Mouse (Mus musculus): ENCODE measurements around the gene Mtif3. TPM values are rescaled to one million over a fixed set of nuclear protein-coding genes. Genes with fewer than 3 reads are reported as not detected.
"Not testable (repeated sequence)": the region's sequence is repeated elsewhere in the genome, so short reads cannot be mapped to it uniquely, and the experiment has no call there.

Mtif3 gene
- polyA plus RNA-seq, 1 experiment from 2014 or later, result 23.4 TPM

DNA sequence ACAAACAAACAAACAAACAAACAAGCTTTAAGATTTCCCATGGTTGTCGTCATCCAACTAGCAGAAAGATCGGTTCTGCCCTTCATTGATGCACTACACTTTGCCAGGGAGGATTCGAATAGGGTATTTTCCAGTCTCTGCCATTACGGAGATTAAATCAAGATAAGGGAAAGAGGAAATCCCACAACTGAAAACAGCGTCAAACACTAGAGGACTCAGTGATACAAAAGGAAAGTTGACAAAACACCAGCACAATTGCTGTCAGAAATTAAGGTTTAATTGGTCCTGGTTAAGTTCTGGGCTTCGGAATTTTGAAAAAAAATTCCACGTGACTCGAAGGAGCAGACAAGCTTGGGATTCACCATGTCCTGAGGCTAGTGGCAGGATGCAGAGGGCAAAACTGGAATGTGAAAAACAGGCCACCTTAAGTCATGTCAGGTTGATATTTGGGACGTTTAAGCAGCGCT, 15.5 kb downstream of the Mtif3 start:
- 26% methylated on average over 10 of the region's 10 CpGs for WGBS
- Histone ChIP-seq H3K4me3 (peak overlapping the region; percentile 82), H3K4me2 (peak overlapping the region; percentile 96), H3K4me1 (peaks cover 19% of the 10 kb centered on the region), H3K27ac (peak overlapping the region; percentile 77), H3K27me3 (peaks cover 4% of the 10 kb centered on the region; the same call in 1 of the 2 replicates), H3K9ac (peak overlapping the region; percentile 84), H3K9me3 (replicated peaks) (peaks cover 5% of the 10 kb centered on the region), H3K36me3 (ENCODE audit: poor library complexity, severe bottlenecking) (peaks cover 28% of the 10 kb centered on the region)
- ATAC-seq, result peak; percentile 11; the same call in 1 of the 2 replicates

DNA sequence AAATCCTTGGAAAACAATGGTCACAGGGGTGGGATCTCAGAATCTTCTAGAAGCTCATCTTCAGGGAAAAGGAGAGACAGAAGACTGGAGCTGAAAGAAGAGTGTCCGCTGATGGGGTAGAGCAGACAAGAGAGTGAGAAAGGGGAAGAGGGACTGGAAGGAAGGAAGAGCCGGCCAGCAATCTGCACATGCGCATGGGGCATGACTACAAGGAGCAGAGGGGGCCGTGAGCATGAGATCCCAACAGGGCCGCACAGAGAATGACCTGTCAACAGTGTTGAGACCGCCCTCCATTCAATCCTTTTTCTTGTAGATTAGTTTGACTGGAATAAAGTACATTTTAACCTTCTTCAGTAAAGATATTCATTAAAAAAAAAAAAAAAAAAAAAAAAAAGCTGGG, 16.1 kb downstream of the Mtif3 start:
- 92% methylated on average over 6 of the region's 6 CpGs for WGBS
- no peak for ATAC-seq
- Histone ChIP-seq H3K9ac (no peak overlapping the region), H3K4me3 (no peak overlapping the region), H3K4me2 (no peak overlapping the region), H3K36me3 (ENCODE audit: poor library complexity, severe bottlenecking) (peaks cover 22% of the 10 kb centered on the region), H3K9me3 (replicated peaks) (peaks cover 5% of the 10 kb centered on the region), H3K27me3 (peaks cover 4% of the 10 kb centered on the region; the same call in 1 of the 2 replicates), H3K27ac (no peak overlapping the region), H3K4me1 (peaks cover 19% of the 10 kb centered on the region)

DNA sequence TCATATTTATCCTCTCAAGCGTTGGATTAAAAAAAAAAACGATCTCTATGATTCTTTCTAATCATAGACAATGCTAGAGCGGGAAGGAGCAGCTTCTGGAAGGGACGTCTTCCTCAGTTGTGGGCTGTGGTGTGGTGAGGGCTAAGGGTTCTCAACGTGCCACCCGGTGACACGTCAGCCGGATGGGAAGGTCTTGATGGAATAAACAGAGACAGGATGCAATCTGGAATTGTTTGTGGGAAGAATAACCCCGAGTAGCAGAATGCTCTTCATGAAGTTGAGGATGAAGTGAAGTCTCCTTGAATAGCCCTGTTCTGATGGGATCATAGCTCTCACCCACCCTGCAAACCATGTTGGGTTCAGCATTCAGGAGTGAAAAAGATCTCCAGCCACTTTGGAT, 16.9 kb downstream of the Mtif3 start:
- peaks cover 19% of the 10 kb centered on the region for H3K4me1 ChIP-seq
- no peak overlapping the region for H3K9ac ChIP-seq
- WGBS, result 90% methylated on average over 9 of the region's 9 CpGs
- H3K4me3 ChIP-seq, result no peak overlapping the region
- H3K27me3 ChIP-seq, result peaks cover 4% of the 10 kb centered on the region; the same call in 1 of the 2 replicates
- no peak for ATAC-seq
- H3K36me3 ChIP-seq (ENCODE audit: poor library complexity, severe bottlenecking), result peaks cover 14% of the 10 kb centered on the region
- H3K27ac ChIP-seq, result no peak overlapping the region
- no peak overlapping the region for H3K4me2 ChIP-seq
- H3K9me3 ChIP-seq (replicated peaks), result peaks cover 5% of the 10 kb centered on the region

DNA sequence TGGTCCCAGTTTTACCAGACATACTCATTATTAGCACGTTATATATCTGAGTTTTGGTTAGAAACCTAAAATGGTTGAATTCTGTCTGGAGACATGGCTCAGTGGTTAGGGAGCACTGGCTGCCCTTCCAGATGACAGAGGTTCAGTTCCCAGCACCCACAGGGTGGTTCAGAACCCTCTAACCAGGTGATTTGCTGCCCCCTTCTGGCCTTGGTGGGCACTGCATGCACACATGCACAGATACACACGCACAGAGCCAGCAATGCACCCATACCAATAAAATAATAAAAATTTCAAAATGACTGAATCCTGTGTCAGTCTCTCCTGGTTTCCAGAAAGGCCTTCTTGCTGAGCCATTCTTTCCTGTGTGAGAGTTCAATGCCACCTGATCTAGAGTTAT, 19.0 kb downstream of the Mtif3 start:
- Histone ChIP-seq H3K36me3 (ENCODE audit: poor library complexity, severe bottlenecking) (no peaks in the 10 kb centered on the region), H3K4me2 (no peak overlapping the region), H3K9me3 (replicated peaks) (peaks cover 5% of the 10 kb centered on the region), H3K27ac (no peak overlapping the region), H3K9ac (no peak overlapping the region), H3K27me3 (peaks cover 4% of the 10 kb centered on the region; the same call in 1 of the 2 replicates), H3K4me3 (no peak overlapping the region), H3K4me1 (peaks cover 12% of the 10 kb centered on the region)
- no peak for ATAC-seq
- WGBS, result 100% methylated on average over 2 of the region's 2 CpGs

DNA sequence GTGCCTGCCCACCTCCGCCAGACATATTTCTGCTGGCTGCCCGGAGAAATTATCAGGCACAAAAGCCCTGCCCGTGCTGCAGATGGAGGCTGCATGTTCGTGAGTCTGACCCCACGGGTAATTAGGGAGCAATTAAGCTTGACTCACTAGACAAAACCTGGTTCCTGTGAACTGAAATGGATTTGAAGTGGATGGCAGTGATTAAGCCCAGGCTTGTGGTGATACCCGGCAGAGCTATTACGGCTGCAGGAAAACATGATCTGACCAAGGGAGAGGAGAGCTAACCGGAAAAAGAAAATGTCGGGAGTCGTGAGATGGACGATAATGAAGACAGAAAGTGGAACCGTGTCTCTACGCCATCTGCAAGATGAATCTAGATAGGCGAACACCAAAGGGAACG, 20.6 kb downstream of the Mtif3 start:
- Histone ChIP-seq H3K27me3 (peaks cover 4% of the 10 kb centered on the region; the same call in 1 of the 2 replicates), H3K4me3 (no peak overlapping the region), H3K27ac (no peak overlapping the region), H3K36me3 (ENCODE audit: poor library complexity, severe bottlenecking) (no peaks in the 10 kb centered on the region), H3K9ac (no peak overlapping the region), H3K9me3 (replicated peaks) (peaks cover 10% of the 10 kb centered on the region), H3K4me1 (0 out of 2 replicates have a peak, but pooled peaks cover 1% of the 10 kb centered on the region), H3K4me2 (no peak overlapping the region)
- WGBS, result 74% methylated on average over 15 of the region's 15 CpGs
- no peak for ATAC-seq

DNA sequence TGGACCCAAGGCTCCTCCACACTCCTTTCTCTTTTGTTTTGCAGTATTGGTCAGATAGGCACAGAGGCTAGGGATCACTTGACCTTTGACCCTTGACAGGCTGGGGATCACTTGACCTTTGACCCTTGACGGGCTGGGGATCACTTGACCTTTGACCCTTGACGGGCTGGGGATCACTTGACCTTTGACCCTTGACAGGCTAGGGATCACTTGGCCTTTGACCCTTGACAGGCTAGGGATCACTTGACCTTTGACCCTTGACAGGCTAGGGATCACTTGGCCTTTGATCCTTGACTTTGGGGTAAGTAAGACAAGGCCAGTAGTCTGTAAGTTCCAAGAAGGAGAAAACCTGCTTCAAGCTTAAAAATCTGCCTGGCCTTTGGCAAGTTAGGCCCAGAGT, 21.7 kb downstream of the Mtif3 start:
- not testable (repeated sequence) for H3K36me3 ChIP-seq (ENCODE audit: poor library complexity, severe bottlenecking); H3K27me3 ChIP-seq; H3K27ac ChIP-seq; H3K4me1 ChIP-seq; H3K9ac ChIP-seq; H3K4me3 ChIP-seq; H3K4me2 ChIP-seq; ATAC-seq
- H3K9me3 ChIP-seq (replicated peaks), result peaks cover 10% of the 10 kb centered on the region
- WGBS, result 67% methylated on average over 2 of the region's 2 CpGs

DNA sequence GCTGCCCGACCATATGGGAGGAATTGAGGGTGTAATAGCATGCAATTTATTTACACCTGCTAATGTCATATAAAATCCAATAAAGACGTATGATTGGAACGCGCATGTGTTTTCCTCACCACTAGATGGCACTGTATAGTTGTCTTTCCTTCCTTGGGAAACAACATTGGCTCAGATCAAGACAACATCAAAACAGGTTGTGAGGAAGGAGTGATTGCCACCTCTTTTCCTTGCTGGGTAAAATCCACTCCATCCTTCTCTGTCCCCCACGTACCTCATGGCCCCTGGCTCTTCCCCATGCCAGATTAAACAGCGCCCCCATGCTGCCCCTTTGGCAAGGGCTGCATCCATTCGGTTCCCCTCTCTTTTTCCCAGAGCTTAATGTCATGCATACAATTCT, 23.4 kb downstream of the Mtif3 start:
- Histone ChIP-seq H3K27me3 (no peaks in the 10 kb centered on the region), H3K4me2 (no peak overlapping the region), H3K9me3 (replicated peaks) (peaks cover 10% of the 10 kb centered on the region), H3K27ac (no peak overlapping the region), H3K9ac (no peak overlapping the region), H3K4me1 (no peaks in the 10 kb centered on the region), H3K4me3 (no peak overlapping the region), H3K36me3 (ENCODE audit: poor library complexity, severe bottlenecking) (no peaks in the 10 kb centered on the region)
- WGBS, result 24% methylated on average over 7 of the region's 7 CpGs
- ATAC-seq, result peak; percentile 57; the same call in 1 of the 2 replicates

DNA sequence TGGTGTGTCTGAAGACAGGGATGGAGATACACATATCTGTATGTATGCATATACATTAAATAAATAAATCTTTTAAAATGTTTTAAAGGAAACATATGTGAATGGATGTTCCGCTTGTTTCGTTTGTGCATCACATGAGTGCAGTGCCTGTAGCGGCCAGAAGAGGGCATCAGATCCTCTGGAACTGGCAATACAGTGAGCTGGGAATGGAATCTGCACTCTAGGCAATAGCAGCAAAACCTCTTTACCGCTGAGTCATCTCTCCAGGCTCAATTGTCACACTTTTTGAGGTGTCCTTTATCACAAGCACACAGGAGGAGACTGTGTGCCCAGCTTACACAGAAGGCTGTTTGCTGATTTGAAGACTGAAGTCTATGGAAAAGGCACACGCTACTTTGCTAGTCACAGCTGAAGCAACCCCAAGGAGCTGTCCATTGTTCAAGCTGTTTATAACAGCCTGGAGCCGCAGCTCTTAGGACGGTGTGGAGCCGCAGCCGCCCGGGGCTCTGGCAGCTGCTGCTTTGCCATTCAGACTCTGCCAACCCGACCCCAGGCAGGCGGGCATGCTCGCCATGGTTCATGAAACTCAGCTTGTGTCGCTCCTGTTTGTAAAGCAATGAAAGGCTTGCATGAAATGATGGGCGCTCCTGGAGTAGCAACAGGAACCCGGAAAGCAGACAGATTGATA, 24.3 kb downstream of the Mtif3 start:
- H3K9me3 ChIP-seq (replicated peaks), result 0 out of 2 replicates have a peak, but pooled peaks cover 5% of the 10 kb centered on the region
- no peaks in the 10 kb centered on the region for H3K27me3 ChIP-seq
- peak; percentile 85 for ATAC-seq
- no peak overlapping the region for H3K4me3 ChIP-seq
- no peaks in the 10 kb centered on the region for H3K4me1 ChIP-seq
- 74% methylated on average over 16 of the region's 16 CpGs for WGBS
- no peaks in the 10 kb centered on the region for H3K36me3 ChIP-seq (ENCODE audit: poor library complexity, severe bottlenecking)
- 0 out of 2 replicates have a peak overlapping the region, but pooled peaks have one; percentile 16 for H3K27ac ChIP-seq
- no peak overlapping the region for H3K9ac ChIP-seq
- H3K4me2 ChIP-seq, result no peak overlapping the region

DNA sequence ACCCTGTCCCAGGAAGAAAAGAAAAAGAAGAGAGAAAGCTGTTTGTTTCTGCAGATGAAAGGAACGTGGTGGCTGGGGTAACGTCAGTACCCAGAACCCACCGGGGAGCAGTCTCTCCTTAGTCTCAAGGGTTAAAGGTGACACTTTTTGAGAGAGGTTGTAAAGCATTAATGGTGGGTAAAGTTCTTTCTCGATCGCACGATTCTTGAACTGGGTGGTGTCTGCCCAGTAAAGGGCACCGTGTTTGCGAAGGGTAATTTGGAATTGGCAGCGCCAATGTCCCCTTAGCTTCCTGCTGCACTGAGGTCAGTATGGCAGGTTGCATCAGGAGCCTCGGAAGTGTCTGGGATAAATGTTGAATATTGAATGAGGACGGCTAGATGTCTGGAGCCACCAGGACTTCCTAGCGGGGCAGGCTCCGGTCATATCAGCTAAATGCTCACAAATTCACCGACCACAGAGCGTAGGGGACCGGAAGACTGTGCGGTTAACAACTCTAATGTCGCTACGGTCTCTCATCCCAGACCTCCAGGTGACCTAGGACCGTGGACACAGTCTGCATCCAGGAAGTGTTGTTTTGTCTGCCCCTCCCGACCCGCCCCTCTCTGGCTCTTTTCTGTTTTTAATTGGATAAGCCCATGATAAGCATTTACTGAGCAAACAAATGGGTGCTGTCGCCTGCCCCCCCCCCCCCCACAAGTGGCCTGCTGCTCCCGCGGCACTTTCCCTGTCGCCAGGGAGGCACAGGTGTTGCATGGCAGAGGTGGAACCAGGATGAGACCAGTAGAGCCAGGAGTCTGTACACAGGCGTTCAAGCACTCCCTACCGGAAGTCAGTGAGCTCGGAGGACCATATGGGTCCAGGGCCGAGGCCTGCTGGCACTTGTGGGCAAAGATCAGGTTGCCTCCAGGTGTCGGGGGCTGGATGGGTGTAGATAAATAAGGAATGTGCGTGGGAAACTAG, 25.8 kb downstream of the Mtif3 start:
- Histone ChIP-seq H3K27me3 (no peaks in the 10 kb centered on the region), H3K36me3 (ENCODE audit: poor library complexity, severe bottlenecking) (no peaks in the 10 kb centered on the region), H3K9me3 (replicated peaks) (0 out of 2 replicates have a peak, but pooled peaks cover 5% of the 10 kb centered on the region), H3K4me2 (no peak overlapping the region), H3K4me1 (no peaks in the 10 kb centered on the region), H3K9ac (no peak overlapping the region), H3K27ac (no peak overlapping the region), H3K4me3 (no peak overlapping the region)
- no peak for ATAC-seq
- 88% methylated on average over 32 of the region's 32 CpGs for WGBS

DNA sequence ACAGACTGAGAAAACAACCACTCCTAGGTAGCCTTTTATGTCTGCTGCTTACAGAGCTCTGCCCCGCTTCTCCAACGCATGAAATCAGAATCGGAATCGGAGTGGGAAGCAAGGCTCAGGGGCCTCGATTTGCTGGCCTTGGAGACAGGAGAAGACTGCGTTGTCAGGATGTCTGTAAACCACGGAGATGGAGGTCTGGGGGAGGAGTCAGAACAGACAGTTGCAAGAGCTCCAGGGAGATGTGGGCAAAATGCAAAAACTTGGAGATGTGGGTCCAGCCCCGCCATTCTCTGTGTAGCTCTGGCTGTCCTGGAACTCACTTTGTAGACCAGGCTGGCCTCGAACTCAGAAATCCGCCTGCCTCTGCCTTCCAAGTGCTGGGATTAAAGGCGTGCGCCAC, 30.1 kb downstream of the Mtif3 start:
- H3K9ac ChIP-seq, result no peak overlapping the region
- no peaks in the 10 kb centered on the region for H3K36me3 ChIP-seq (ENCODE audit: poor library complexity, severe bottlenecking)
- no peaks in the 10 kb centered on the region for H3K27me3 ChIP-seq
- no peak overlapping the region for H3K4me3 ChIP-seq
- no peak for ATAC-seq
- no peak overlapping the region for H3K27ac ChIP-seq
- H3K4me1 ChIP-seq, result no peaks in the 10 kb centered on the region
- 87% methylated on average over 12 of the region's 12 CpGs for WGBS
- H3K9me3 ChIP-seq (replicated peaks), result no peaks in the 10 kb centered on the region
- no peak overlapping the region for H3K4me2 ChIP-seq

DNA sequence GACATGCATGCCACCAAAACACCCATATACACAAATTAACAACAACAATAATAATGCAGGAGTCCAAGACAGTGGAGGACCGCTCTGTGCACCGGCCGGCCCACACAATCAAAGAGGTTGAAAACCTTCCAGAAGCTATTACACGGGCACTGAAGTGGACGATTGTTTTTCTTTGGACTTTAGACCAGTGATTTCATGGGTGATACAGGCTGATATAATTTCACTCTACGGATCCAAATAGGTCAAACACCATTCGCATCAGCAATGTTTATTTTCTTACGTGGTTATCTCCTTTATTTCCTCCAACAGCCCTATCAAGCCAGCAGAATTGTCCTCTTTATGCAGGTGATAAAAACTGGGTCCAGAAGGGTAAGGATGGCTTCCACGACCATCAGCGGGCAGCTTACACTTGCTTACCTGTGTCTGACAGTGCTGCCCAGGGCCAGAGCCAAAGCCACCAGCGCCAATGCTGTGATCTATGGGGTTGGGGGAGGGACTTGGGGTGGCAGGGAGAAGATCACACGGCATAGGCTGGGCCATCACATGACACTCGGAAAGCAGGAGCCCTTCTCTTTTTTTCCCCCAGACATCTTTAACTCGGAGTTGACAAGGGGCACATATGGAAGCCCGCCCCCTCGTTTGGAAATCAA, 31.6 kb downstream of the Mtif3 start:
- no peak for ATAC-seq
- Histone ChIP-seq H3K36me3 (ENCODE audit: poor library complexity, severe bottlenecking) (no peaks in the 10 kb centered on the region), H3K4me2 (no peak overlapping the region), H3K4me1 (no peaks in the 10 kb centered on the region), H3K27ac (no peak overlapping the region), H3K9me3 (replicated peaks) (no peaks in the 10 kb centered on the region), H3K4me3 (no peak overlapping the region), H3K9ac (no peak overlapping the region), H3K27me3 (no peaks in the 10 kb centered on the region)
- 82% methylated on average over 16 of the region's 16 CpGs for WGBS
